Mouse (Mus musculus) cerebellum, postnatal 14 days (tissue): ENCODE data around the gene Stox2.
"Not testable (repeated sequence)": the region's sequence is repeated elsewhere in the genome, so short reads cannot be mapped to it uniquely, and the experiment has no call there.

Experiments
- DNase-seq, 2 experiments: peaks; one replicate each; pipeline ENCODE4 v3.0.0; 2021; ENCODE audit warnings: mixed read lengths in 2 of 2

Gene Stox2

DNA sequence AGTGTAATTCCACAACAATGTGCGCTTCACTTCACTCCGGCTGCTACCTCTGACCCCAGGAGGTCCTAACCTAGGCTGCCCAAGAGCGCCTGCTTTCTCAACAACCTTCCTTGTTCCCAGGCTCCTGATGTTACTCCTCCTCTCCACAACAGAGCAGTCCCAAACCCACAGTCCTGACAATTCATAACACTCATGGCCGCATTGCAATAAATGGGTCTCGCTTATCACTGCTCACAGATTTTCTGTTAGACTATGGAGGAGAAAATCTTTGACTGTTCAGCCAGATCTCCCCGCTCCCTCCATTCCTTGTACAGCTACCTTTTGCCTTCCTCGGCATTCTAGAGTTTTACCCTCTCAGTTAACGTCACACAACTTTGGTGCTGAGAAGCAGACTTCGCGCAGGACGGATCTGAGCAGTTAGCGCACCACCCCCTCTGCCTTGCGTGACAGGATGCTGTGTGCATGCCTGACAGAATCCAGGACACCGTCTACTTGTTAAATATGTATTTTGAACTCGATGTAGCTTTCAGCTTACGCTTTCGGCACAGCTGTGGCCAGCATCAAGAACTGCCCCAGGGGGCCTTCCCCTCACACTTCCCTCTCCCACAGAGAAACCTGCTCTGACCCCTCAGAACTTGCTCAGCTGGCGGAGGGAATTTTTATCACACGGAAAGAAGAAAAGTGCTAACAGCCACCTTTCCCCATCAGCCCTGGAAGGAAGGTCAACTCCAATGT is at the start of gene Stox2:
Gene Stox2 (minus strand): TSS at position 51 of the 735 bp plus-strand sequence.
- no peak for DNase-seq

DNA sequence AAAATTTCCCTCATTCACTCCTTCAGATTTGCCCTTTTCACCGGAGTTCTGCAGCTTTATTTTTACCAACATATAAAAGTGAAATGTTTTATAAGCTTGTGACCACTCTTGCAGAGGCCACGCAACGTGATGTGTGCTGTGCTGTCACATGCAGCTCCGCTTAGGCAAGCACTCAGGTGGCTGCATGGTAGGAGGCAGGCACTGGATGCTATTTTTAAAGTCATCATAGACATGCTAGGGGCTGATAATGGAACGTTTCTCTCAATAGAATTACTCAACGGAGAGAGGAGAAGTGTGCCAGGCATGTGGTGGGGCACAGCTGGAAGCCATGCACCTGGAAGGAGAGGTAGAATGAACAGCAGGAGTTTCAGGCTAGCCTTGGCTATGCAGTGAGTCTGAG is 49.3 kb upstream of the Stox2 start:
- DNase-seq, result no peak

DNA sequence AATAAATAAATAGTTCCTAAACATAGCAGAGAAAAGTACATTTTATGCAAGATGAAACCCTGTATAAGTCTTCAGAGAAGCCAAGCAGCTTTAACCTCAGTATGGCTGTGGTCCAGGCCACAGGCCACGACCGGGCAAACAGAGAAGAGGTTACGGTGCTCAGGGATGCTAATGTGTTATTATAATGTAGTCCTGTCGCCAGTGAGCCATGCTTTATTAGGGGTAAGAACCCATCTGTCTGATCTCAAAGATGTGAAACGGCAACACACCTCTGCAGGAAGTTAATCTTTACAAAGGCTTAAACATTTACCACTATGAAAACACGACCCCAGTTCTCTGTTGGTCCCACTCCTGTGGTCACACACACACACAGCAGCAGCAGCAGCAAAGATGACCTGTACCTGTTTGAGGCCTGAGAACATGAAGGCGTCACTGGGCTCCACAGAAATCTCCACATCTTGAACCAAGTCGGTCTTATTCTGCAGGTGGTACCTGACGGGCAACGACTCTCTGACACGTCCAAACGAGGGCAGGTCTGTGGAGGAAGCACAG is 48.5 kb upstream of the Stox2 start:
- no peak for DNase-seq

DNA sequence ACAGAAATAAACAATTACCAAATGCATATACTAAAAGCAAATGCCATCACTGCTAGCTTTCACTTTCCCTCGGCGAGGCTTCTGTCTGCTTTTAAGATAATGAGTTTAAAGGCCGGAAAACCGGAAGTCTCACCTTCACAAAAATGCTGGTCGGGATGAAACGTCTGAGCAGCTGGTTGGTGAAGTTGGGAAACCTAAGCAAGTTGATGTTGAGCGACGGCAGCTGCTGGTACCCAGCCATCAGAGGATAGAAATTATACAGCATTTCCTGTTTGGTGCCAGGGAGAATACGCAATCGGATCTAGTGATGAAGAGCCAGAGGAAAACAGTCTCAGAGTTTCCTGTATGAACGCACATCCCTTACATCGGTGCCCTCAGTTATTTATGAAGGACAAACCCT is 46.9 kb upstream of the Stox2 start:
- no peak for DNase-seq

DNA sequence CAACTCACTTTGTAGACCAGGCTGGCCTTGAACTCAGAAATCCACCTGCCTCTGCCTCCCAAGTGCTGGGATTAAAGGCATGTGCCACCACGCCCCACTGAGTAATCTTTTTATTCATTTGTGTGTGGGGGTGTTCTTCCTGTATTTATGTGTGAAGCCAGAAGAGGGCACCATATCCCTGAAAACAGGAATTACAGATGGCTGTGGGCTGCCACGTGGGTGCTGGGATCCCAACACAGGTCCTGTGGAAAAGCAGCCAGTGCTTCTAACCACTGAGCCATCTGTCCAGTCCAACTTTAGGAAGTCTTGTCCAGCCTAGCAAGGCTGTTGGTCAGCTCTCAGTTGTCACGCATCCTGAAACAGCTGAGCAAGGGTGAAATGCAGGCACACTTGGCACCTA is 41.1 kb upstream of the Stox2 start:
- no peak for DNase-seq

DNA sequence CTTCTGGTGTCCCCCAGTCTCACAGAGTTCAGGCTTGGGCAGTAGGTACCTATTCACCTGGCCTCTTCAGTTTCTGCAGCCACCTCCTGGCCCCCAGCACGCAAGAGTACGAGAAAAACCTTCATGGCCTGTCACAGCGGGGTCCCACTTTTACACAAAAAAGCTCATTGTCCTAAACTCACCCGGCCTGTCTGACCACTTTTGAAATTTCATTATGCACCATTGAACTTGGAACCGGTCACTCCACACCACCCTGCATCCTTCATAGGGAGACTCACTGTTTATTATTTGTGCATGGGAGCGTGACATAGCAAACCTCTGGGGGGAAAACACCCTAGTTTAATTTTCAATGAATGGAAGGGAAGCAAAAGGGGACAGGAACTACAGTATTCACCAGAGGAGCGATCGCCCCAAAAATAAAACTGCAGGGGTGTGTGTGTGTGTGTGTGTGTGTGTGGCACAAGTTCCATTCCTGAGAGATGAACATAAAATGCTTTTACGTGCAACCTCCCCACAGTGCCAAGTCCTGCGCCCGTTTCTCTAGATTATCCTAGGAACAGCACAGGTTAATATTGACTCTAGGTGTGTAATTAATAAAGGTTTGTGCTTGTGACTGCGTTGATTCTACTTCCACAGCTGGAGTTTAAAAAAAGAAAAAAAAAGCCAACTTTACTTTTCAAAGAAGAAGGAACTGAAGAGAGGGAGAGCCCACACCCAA is 36.4 kb upstream of the Stox2 start:
- DNase-seq, result no peak

DNA sequence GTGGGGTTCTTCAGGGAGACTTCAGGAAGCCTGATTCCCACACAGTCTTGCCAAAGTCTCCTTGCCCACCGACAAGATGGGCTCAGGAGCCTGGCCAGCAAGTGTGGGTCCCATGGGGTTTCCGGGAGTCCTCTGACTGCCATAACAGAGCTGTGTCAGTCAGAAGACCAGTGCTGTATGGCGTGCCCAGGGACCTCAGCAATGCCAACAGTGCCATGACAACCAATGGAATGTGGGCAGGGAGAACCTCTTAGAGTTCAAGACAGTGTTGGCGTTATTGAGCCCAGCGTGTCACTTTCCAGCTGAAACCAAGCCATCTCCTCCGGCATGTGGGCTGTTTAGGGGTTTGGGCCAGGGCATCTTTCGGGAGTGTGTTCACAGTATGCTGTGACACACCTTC is 33.9 kb upstream of the Stox2 start:
- peak; percentile 19 to 21 for DNase-seq

DNA sequence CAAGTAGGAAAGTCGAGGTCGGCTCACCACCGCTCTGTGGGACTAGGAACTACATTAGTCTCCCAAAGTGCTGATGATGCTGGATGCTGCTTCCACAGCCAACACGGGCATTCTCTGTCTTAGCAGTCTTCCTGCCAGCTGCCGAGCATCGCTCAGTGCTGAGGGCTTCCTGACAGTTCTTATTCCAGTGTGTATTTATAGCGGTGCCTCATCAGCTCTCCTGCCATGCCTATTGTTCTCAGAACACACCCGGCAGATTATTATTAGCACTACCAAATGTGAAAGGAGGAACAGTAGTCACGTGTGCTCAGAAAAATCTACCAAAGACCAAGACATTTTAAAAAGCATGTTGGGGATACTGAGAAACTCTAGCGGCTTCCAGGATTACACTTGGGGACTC is 15.5 kb upstream of the Stox2 start:
- DNase-seq, result no peak

DNA sequence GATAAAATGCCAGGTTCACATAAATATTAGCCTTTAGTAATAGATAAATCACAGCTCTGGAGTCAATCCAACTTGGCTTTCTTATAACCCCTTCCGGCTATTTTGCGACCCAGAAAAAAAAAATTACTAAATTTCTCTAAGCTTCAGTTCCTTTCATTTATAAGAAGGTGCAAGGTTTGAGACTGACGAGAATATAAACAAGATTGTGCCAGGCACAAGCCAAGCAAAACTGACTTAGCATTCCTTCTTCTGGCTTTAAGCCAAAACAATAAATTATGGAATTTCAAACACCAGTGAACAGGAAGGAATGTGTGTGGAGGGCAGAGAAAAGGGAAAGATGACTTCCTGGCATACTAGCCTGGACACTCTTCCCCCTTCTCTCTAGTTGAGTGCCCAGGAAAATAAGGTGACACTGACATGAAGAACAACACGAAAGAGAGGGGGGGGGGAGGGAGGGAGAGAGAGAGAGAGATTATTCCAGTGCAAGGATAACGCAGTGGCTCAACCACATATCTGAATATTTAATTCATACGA is 13.1 kb upstream of the Stox2 start:
- no peak for DNase-seq

DNA sequence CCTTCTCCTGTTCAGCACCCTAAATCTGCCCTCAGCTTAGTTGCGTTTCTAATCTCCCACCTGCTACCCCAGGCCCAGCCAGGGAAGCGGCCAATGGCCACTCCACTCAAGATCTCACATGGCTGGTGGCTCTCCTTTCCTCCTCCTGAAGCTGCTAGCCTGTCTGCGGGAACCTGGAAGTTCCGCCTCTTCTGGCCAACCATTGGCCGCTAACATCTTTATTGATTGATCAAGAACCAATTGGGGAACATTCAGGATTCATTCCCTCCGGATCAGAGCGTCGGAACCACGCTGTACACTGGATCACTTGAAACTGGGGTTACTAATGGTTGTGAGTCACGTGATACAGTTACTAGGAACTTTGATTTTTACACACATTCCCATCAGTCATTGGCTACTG is 12.4 kb upstream of the Stox2 start:
- no peak for DNase-seq

DNA sequence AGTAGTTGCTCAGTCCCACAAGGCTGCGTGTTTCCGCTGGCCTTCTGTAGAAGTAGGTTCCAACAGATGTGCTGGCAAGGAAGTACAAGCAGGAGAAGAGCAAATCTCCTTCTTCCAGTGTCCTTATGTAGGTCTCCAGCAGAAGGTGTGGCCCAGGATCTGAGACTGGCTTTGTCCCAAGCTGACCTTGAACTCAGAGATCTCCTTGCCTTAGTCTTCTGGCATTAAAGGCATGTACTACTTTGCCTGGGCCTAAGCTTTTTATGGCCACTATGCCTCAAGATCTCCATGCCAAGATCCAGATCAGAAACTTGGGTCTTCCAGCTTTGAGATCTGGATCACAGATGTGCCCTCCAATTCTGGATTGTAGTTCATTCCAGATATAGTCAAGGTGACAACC is 3.0 kb upstream of the Stox2 start:
- DNase-seq, result not testable (repeated sequence)

DNA sequence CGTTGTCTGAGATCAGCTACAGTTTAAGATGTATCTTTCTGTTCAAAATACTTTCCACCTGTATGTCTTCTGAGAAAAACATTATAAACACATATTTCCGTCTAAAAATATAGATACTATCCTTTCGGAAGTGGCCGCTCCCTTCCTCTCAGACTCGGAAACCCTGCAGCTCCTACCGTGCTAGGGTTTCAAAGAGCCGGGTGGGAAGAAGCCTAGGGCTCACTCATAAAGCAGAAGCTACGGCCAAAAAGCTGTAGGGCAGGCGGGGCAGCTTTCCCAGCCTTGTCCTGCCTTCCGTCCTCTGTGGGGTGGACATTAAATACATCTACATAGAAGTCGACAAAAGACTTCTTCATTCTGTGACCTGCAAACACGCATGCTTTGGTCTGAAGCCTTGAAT is 6.9 kb downstream of the Stox2 start:
- no peak for DNase-seq

DNA sequence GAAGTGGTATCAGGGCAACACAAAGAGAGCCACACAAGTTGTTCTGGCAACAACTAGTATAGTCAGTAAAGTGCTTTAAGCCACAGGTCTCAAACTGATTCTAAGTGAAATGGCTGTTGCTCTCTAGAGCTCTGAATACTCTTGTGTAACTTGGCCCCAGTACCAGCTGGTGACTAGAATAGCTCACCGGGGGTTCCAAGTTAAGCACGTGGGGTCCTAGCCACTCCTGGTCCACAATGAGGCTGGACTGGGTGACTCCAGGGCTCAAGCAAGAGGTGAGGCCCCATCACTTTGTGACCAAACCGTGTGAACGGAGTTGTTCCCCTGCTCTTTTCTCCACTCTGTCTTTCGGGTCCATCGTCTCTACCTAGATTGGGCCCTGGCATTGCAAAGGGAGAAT is 8.2 kb downstream of the Stox2 start:
- no peak for DNase-seq

DNA sequence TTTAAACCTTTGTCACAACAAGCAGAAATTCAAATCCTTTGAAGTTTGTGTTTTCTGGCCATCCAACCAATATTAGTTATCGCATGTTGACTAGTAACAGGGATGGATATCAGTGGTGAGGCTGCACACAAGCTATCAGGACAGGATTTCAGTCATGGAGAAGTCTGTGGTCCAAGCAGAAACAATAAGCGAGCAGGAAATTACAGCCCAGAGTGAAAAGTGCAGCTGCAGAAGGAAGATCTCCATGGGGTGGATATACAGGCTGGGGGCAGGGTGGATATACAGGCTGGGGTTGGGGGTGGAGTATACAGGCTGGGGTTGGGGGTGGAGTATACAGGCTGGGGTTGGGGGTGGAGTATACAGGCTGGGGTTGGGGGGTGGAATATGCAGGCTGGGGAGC is 10.3 kb downstream of the Stox2 start:
- no peak for DNase-seq

DNA sequence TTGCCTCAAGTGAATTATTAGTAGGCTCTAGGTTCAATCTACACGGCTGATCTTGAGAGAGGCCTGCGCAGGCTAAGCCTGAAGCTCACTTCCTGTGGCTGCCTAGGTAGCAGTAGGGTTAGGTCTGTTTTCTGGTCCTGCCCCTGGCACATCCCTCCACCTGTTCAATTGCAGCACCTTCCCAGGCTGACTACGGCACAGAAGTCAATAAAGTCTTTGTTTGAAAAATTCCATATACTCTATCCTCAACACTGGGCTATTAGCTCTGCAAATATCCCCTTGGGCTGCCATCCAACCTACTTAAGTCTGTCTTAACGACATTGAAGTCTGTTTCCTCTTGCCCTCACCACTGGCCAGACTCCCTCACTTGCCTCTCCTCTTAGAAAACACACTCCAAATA is 10.8 kb downstream of the Stox2 start:
- no peak for DNase-seq

DNA sequence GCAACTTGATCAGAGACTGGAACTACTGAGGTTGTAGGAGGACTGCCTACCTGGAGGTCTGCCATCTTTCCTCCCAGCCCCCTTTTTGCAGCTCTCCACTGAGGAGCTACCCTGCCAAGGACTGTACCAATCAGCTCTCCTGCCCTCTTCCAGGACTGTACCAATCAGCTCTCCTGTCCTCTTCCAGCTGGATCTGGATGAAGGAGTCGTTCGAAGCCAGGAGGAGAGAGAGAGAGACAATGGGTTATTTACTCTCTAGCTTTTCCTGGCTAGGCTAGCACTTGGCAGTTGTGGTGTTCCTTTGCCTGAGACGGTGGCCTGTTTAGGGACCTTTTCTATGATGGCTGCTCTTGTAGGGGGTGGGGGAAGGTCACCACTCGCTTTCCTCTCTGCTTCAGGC is 14.9 kb downstream of the Stox2 start:
- DNase-seq, result peak; percentile 46 to 61

DNA sequence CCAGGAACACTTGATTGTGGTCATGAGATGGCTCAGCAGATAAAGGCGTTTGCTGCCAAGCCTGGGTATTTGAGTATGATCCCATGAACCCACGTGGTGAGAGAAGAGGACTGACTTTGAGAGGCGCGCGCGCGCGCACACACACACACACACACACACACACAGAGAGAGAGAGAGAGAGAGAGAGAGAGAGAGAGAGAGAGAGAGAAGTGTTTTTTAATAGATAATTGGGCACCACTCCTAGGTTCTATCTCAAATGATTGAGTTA is 32.0 kb downstream of the Stox2 start:
- peak in 1 of 2 experiments; percentile 26 for DNase-seq

DNA sequence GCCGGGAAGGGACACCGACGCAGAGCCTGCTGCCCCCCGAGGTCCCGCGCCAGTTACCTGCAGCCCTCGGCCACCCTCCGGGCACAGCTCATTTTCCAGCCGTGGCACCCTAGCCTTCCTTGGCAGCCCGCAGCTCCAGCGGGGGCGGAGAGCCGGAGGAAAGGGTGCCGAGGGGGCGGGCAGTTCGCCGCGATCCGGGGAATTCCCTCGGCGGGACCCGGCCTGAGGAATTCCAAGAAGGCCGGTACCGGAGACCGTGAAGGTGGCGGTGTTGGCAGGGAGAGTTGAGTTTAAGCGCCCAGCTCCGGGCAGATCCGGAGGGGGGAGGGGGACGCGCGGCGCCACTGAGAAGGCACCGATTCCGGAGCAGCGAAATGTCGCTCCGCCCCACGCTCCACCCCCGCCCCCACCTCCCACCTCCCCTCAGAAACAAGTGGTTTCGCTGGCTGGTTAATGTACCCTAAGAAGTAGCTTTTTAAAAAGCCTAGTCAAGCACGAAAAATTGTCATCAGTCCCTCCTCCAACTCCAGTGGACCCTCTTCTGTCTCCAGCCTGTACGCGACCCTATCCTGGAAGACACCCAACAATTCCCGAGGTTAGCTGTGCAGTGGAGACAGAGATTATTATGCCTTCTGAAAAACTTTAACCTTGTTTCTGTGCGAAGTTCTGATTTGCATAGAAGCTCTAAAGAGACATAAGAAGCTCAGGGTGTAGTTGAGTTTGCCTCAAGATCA is 32.5 kb downstream of the Stox2 start:
- DNase-seq, result peak; percentile 65 to 67

DNA sequence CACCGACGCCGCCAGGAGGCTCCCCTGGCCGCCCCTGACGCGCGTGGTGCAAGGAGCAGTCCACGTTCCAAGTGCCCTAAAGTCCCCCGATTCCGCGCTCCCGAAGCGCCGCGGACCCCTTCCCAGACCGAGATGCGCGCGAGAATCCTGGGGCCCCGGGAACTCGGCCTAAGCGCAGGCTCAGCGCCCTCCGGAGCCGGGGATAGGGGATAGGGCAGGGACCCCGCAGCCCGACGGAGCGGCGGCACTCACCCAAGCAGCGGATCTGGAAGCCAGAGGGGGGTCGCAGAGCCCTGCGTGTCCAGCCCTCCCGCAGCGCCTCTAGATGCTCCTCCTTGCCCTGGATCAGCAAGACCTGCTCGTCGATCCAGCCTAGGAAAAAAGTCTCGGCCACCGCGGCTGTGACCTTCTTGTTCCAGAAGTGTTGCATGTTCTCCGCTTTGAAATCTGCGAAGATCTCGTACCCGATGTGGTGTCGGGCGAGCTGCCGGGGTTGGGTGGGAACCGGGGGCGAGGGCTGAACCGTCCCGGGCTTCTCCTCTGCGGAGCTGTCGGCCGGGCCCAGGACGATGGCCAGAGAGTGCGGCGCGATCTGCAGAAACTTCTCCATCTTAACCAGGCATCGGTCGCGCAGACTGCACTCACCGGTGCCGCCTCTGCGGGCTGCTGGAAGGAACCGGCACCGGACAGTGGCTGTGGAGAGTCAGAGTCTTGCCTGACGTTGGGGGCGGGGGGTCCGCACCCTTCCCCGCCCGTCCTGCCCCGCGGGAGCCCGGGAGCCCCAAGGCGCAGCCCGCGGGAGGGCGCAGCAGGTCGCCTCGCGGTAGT is 33.3 kb downstream of the Stox2 start:
- DNase-seq, result peak; percentile 22 to 26

DNA sequence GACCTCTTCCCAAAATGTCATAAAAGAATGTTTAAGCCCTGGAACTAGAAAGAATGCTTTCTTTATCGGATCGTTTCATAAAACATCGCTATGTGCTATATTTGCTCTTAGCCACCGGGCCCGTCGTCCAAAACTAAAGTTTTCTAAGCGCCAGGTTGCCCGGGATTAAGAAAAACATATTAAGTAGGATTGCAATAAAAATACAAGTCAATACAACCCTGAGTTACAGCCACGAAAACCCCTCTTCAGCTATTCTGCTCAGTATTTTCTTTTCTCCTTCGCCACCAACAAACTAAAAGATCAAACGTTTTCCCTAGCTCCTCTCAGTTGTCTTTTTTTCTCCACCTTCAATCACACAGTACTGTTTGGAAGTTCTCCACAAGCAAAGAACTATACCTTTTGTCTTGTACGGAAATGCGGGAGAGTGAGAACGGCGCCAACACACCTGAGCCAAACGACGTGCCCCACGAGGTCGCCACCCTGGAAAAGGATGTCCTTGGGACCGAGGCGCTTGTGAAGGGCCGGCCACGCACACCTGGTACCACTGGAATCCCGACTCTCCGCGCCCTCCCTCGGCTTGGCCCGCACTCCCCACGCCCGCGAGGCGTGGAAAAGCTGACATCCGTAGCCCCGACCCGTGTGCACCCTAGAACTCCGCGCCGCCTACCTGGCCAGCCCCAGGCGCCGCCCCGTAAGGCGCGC is 34.0 kb downstream of the Stox2 start:
- no peak for DNase-seq

DNA sequence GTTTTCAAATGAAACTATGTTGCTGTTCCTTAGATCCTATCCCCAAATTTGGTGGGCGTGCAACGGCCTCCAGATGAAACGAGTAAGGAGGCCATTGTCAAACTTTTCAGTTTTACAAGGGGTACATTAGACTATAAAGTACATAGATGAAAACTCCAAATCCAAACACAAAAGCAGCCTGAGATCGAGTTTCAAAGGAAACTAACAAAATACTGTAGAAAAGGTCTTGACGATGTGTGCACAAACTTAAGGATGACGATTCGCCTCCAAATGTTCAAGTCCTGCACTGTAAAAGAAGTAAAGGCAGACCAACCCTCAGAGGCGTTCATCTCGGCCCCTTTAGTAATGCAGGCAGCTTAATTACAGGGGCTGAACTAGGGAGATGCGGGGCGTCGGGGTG is 34.8 kb downstream of the Stox2 start:
- DNase-seq, result no peak

DNA sequence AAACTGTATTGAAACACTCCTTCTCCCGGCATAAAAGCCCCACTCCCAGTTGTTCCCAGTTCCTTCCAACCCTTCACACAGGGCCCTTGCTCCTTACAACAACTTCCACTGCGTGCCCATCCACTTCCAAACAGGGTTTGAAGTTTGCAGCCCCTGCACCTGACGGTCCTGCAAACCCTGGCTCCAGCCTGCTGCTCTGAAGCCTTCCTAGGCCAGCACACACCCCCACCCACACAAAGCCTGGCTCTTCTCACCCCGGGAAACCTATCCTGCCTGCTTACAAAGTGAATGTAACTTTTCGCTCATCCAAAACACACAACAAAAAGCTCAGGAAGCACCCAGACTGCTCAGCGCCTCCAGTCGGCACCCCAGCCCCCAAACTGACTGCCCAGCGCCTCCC is 37.1 kb downstream of the Stox2 start:
- no peak for DNase-seq
